Mouse (Mus musculus) limb, embryonic 12.5 days (tissue): ENCODE measurements around the gene Ep300. TPM values are rescaled to one million over a fixed set of nuclear protein-coding genes. Genes with fewer than 3 reads are reported as not detected.

Experiments
- ATAC-seq: fragments of 200-750 bp; cut with Nextera tagmentation; 2 replicates; pipeline ENCODE4 v1.8.0; 2017; ENCODE audit warnings: low read depth, moderate TSS enrichment; ENCODE audit not compliant: insufficient number of reproducible peaks, insufficient read depth, low FRiP score, low TSS enrichment
- H3K27ac ChIP-seq: fragments of 300-500 bp; sonication (generic); 2 replicates; pipeline ENCODE4 v1.5.1; 2016; ENCODE audit warnings: mild to moderate bottlenecking, moderate library complexity
- H3K27me3 ChIP-seq: fragments of 300-500 bp; sonication (generic); 2 replicates; pipeline ENCODE4 v1.6.1; 2016; ENCODE audit warnings: mild to moderate bottlenecking, moderate library complexity
- H3K36me3 ChIP-seq: fragments of 300-500 bp; sonication (generic); 2 replicates; pipeline ENCODE4 v1.6.1; 2016; ENCODE audit warnings: mild to moderate bottlenecking, moderate library complexity
- H3K4me1 ChIP-seq: fragments of 300-500 bp; sonication (generic); replicated peaks from 2 replicates; pipeline ENCODE4 v1.6.1; 2016
- H3K4me2 ChIP-seq: fragments of 300-500 bp; sonication (generic); 2 replicates; pipeline ENCODE4 v1.6.1; 2016; ENCODE audit warnings: mild to moderate bottlenecking, moderate library complexity
- H3K4me3 ChIP-seq: fragments of 300-500 bp; sonication (generic); replicated peaks from 2 replicates; pipeline ENCODE4 v1.5.1; 2016; ENCODE audit warnings: mild to moderate bottlenecking
- H3K9ac ChIP-seq: fragments of 300-500 bp; sonication (generic); replicated peaks from 2 replicates; pipeline ENCODE4 v1.6.1; 2016; ENCODE audit warnings: mild to moderate bottlenecking, moderate library complexity
- H3K9me3 ChIP-seq: fragments of 300-500 bp; sonication (generic); 2 replicates; pipeline ENCODE4 v1.6.1; 2016; ENCODE audit warnings: mild to moderate bottlenecking, moderate library complexity
- WGBS: fragments of 180-500 bp; shearing (Covaris S2); methylation state at CpG from one replicate; pipeline ENCODE4 v1.1.7; 2016; 5-methylcytosine and 5-hydroxymethylcytosine counted together
- polyA plus RNA-seq: library from polyadenylated mRNA; unstranded; fragments of >200 nt; fragmentation: Nextera tagmentation; extraction: Ambion mirVana; gene quantifications from 2 replicates; pipeline ENCODE4 v1.2.1, GENCODE M21; 2016

Ep300 gene
- polyA plus RNA-seq, 1 experiment from 2014 or later = 16.0 TPM

DNA sequence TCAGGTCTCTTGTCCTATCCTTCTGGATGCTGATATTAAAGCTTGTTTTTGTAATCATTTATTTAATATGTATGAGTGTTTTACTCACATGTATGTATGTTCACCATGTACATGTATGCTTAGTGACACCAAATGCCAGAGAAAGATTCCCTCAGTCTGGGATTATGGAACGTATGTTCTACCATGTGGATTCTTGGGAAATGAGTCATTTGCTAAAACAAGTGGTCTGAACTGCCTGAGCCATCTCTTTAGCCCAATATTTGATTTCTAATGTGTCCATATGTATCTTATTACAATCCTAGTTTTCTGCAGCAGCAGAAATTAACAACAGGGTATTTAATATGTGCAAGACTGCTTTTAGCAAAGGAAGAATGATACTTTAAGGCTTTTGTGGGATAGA, 20.1 kb downstream of the Ep300 start:
- Histone ChIP-seq H3K9me3 (no peaks in the 10 kb centered on the region), H3K4me1 (no peaks in the 10 kb centered on the region), H3K36me3 (peaks cover 76% of the 10 kb centered on the region), H3K9ac (no peak overlapping the region), H3K27ac (no peak overlapping the region), H3K4me2 (no peak overlapping the region), H3K4me3 (no peak overlapping the region), H3K27me3 (no peaks in the 10 kb centered on the region)
- no peak for ATAC-seq
- WGBS = 89% methylated on average over 1 of the region's 1 CpGs

DNA sequence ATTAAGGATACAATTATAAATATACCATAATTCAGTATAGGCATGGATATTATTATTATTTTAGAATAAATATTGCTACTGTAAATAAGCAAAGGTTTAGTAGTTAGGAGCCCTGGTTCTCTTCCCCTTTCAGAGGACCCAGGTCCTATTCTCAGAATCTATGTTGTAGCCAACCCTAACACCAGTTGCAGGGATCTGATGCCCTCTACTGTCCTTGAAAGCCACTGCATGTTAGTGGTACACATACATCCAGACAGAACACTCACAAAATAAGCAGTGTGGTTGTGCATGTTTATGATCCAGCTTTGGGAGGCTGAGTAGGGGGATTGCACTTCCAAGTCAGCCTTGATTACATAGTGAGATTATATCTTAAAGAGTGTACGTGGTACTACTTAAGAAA, 21.5 kb downstream of the Ep300 start:
- Histone ChIP-seq H3K36me3 (peaks cover 83% of the 10 kb centered on the region), H3K27ac (no peak overlapping the region), H3K4me2 (no peak overlapping the region), H3K4me1 (no peaks in the 10 kb centered on the region), H3K9me3 (no peaks in the 10 kb centered on the region), H3K27me3 (no peaks in the 10 kb centered on the region), H3K9ac (no peak overlapping the region), H3K4me3 (no peak overlapping the region)
- WGBS = 98% methylated on average over 1 of the region's 1 CpGs
- ATAC-seq = no peak

DNA sequence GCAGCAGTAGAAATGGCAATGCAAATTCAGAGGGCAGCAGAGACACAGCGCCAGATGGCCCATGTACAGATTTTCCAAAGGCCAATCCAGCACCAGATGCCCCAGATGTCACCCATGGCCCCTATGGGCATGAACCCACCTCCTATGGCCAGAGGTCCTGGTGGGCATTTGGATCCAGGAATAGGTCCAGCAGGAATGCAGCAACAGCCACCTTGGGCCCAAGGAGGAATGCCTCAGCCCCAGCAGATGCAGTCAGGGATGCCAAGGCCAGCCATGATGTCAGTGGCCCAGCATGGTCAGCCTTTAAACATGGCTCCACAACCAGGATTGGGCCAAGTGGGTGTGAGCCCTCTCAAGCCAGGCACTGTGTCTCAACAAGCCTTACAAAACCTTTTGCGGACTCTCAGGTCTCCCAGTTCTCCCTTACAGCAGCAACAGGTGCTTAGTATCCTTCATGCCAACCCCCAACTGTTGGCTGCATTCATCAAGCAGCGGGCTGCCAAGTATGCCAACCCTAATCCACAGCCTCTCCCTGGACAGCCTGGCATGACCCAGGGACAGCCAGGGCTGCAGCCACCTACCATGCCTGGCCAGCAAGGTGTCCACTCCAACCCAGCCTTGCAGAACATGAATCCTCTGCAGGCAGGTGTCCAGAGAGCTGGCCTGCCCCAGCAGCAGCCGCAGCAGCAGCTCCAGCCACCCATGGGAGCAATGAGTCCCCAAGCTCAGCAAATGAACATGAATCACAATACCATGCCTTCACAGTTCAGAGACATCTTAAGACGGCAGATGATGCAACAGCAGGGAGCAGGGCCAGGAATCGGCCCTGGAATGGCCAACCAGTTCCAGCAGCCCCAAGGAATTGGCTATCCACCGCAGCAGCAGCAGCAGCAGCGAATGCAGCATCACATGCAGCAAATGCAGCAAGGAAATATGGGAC, 64.6 kb downstream of the Ep300 start:
- no peak overlapping the region for H3K27ac ChIP-seq
- H3K9ac ChIP-seq = no peak overlapping the region
- no peaks in the 10 kb centered on the region for H3K9me3 ChIP-seq
- H3K4me2 ChIP-seq = no peak overlapping the region
- no peaks in the 10 kb centered on the region for H3K4me1 ChIP-seq
- H3K27me3 ChIP-seq = no peaks in the 10 kb centered on the region
- 0 out of 2 replicates have a peak, but pooled peaks have one; percentile 31 for ATAC-seq
- no peak overlapping the region for H3K4me3 ChIP-seq
- peaks cover 76% of the 10 kb centered on the region for H3K36me3 ChIP-seq
- WGBS = 95% methylated on average over 8 of the region's 8 CpGs

DNA sequence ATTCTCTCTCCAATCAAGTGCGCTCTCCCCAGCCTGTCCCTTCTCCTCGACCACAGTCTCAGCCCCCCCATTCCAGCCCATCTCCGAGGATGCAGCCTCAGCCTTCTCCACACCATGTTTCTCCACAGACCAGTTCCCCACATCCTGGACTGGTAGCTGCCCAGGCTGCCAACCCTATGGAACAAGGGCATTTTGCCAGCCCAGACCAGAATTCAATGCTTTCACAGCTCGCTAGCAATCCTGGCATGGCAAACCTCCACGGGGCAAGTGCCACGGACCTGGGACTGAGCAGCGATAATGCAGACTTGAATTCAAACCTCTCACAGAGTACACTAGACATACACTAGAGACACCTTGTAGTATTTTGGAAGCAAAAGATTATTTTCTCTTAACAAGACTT, 65.5 kb downstream of the Ep300 start:
- H3K4me3 ChIP-seq = no peak overlapping the region
- H3K27me3 ChIP-seq = no peaks in the 10 kb centered on the region
- no peaks in the 10 kb centered on the region for H3K4me1 ChIP-seq
- 94% methylated on average over 7 of the region's 7 CpGs for WGBS
- no peak overlapping the region for H3K9ac ChIP-seq
- no peak overlapping the region for H3K27ac ChIP-seq
- peaks cover 67% of the 10 kb centered on the region for H3K36me3 ChIP-seq
- no peak for ATAC-seq
- no peak overlapping the region for H3K4me2 ChIP-seq
- H3K9me3 ChIP-seq = no peaks in the 10 kb centered on the region

DNA sequence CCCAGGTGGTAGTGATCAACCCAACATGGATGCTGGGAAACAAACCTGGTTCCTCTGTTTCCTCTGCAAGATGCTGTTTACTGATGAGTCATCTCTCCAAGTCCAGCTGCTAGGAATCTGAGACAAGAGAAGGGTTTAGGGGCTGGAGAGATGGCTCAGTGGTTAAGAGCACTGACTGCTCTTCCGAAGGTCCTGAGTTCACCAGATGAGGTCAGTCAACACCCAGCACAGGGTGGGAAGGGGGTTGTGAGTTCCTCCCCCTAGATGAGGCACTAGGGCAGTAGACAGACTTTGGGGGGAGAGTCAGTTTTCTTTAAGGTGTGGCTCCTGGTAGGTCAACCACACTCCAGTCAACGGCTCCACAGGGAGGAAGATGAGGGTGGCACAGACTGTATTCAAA, 76.5 kb downstream of the Ep300 start:
- Histone ChIP-seq H3K9me3 (no peaks in the 10 kb centered on the region), H3K4me3 (no peak overlapping the region), H3K4me1 (peaks cover 8% of the 10 kb centered on the region), H3K27ac (no peak overlapping the region), H3K4me2 (no peak overlapping the region), H3K9ac (no peak overlapping the region), H3K27me3 (no peaks in the 10 kb centered on the region), H3K36me3 (no peaks in the 10 kb centered on the region; the same call in 1 of the 2 replicates)
- WGBS = 92% methylated on average over 2 of the region's 2 CpGs
- ATAC-seq = no peak

DNA sequence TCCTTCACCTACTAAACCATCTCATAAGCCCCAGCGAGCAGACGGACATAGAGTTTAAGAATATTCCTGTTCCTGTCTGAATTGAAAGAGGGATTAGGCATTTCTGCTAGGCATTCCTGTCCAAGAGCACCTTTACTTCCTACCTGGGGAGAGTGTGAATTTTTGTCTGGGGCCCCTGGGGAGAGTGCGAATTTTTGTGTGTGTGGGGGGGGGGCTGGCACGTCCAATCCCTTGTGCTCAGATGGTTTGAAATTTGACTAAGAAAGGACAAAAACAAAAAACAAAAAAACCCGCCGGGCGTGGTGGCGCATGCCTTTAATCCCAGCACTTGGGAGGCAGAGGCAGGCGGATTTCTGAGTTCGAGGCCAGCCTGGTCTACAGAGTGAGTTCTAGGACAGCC, 78.1 kb downstream of the Ep300 start:
- H3K4me2 ChIP-seq = peak overlapping the region; percentile 71
- no peaks in the 10 kb centered on the region for H3K27me3 ChIP-seq
- ATAC-seq = no peak
- no peak overlapping the region for H3K9ac ChIP-seq
- WGBS = 65% methylated on average over 10 of the region's 10 CpGs
- H3K4me3 ChIP-seq = peak overlapping the region; percentile 82
- peaks cover 16% of the 10 kb centered on the region for H3K36me3 ChIP-seq
- H3K4me1 ChIP-seq = peaks cover 8% of the 10 kb centered on the region
- H3K27ac ChIP-seq = no peak overlapping the region
- no peaks in the 10 kb centered on the region for H3K9me3 ChIP-seq

DNA sequence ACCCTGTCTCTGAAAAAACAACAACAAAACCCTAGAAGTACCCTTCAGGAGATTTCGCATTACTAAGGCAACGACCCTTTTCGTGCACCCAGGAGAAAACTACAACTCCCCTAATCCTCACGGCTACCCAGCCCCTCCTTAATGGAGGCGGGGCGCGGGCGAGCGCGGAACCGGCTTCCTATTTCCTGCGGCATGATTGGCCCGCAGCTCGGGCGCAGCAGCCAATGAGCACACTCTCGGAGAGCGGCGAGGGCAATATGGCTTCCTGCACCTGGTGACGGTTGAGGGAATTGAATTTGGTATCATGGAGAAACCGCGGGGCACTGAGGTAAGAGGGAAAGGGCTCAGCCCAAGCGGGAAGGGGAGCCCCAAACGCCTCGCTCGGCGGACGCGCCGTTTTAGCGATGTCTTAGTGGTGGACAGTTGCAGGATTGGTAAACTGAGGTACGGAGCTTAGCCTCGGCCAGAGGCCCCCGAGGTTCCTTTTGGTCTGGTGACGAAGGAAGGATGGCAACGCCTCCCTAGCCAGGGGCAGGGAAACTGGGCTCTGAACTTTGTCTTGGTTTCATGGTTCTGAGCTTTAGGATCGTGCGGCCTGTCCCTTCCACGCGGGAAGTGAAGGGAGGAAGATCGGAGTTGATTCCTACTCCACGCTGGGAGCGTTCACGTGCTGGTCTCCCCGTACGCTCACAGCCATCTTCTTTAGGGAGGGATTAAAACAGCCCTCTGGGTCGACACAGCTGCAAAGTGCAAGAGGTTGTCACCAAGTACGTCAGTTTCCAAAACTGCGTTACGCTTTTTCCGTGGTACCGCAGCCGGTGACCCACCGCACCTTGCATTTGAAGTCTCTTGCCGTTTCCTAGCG, 78.8 kb downstream of the Ep300 start, which contains the start of gene L3mbtl2:
Gene L3mbtl2, plus strand, starts transcription at position 193 of the 865 bp plus-strand sequence.
- Histone ChIP-seq H3K9me3 (no peaks in the 10 kb centered on the region), H3K4me3 (peak within 1 kb of the TSS; percentile 82), H3K9ac (peak within 1 kb of the TSS; percentile 70), H3K27ac (peak within 1 kb of the TSS; percentile 29), H3K4me2 (peak within 1 kb of the TSS; percentile 71), H3K4me1 (peaks cover 8% of the 10 kb centered on the region), H3K27me3 (no peaks in the 10 kb centered on the region), H3K36me3 (peaks cover 22% of the 10 kb centered on the region)
- peak; percentile 93 for ATAC-seq
- under 1% methylated on average over 55 of the region's 55 CpGs for WGBS

- no peaks in the 10 kb centered on the region for H3K27me3 ChIP-seq
- H3K27ac ChIP-seq = no peak overlapping the region
- H3K4me1 ChIP-seq = peaks cover 8% of the 10 kb centered on the region
- H3K4me2 ChIP-seq = no peak overlapping the region
- no peak overlapping the region for H3K9ac ChIP-seq
- no peaks in the 10 kb centered on the region for H3K9me3 ChIP-seq
- H3K36me3 ChIP-seq = peaks cover 44% of the 10 kb centered on the region
- no peak overlapping the region for H3K4me3 ChIP-seq
- 90% methylated on average over 10 of the region's 10 CpGs for WGBS
- no peak for ATAC-seq
Observed at GRCm38 (mm10) chr15:81666957-81667356, 81.8 kb downstream of the Ep300 start.

- Histone ChIP-seq H3K27ac (no peak overlapping the region), H3K4me3 (no peak overlapping the region), H3K9ac (no peak overlapping the region), H3K4me2 (no peak overlapping the region), H3K27me3 (no peaks in the 10 kb centered on the region), H3K36me3 (peaks cover 68% of the 10 kb centered on the region), H3K4me1 (0 out of 2 replicates have a peak, but pooled peaks cover under 1% of the 10 kb centered on the region), H3K9me3 (no peaks in the 10 kb centered on the region)
- 82% methylated on average over 4 of the region's 4 CpGs for WGBS
- ATAC-seq = peak; percentile 59; the same call in 1 of the 2 replicates
Observed at GRCm38 (mm10) chr15:81670231-81670640, 85.1 kb downstream of the Ep300 start.

GRCm38 (mm10) chr15:81676637-81677036, 91.5 kb downstream of the Ep300 start:
- H3K9ac ChIP-seq = no peak overlapping the region

DNA sequence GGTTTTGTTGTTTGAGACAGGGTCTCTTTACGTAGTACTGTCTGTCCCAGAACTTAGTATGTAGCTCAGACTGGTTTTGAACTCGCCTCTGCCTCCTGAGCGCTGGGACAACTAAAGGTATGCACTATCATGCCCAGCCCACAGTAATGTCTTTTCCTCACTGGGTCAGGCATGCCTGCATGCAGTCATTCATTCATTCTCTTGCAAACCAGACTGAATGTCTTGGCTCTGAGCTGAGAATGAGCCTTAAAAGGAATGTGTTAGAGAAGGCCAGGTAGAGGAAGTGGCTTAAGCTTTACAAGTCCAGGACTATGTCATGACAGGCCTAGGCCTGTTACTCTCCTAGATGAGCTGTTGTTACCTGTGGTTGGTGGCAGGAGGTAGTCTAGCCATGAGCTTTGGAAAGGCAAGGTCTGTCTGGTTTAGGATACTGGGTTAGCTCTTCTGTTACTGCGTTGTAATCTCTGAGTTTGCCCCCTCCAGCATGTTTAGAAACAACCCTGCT, 95.2 kb downstream of the Ep300 start:
- Histone ChIP-seq H3K27me3 (no peaks in the 10 kb centered on the region), H3K4me3 (no peak overlapping the region), H3K27ac (no peak overlapping the region), H3K36me3 (peaks cover 85% of the 10 kb centered on the region), H3K9me3 (no peaks in the 10 kb centered on the region), H3K9ac (no peak overlapping the region), H3K4me1 (no peaks in the 10 kb centered on the region), H3K4me2 (no peak overlapping the region)
- no peak for ATAC-seq
- WGBS = 95% methylated on average over 4 of the region's 4 CpGs

More at GRCm38 (mm10) chr15:81676637-81677036, 91.5 kb downstream of the Ep300 start:
- Histone ChIP-seq H3K4me3 (no peak overlapping the region), H3K9me3 (no peaks in the 10 kb centered on the region), H3K36me3 (peaks cover 73% of the 10 kb centered on the region), H3K4me2 (no peak overlapping the region), H3K27me3 (no peaks in the 10 kb centered on the region), H3K4me1 (no peaks in the 10 kb centered on the region), H3K27ac (no peak overlapping the region)
- ATAC-seq = no peak
- WGBS = 89% methylated on average over 3 of the region's 3 CpGs
